Mouse (Mus musculus): ENCODE data around the gene Tssk4. TPM values are rescaled to one million over a fixed set of nuclear protein-coding genes. Genes with fewer than 3 reads are reported as not detected.
A peak's percentile ranks its signal among the peaks of the same experiment; 100 is the strongest.

Tssk4 gene
- polyA plus RNA-seq, 1 experiment, result 1.1 TPM

DNA sequence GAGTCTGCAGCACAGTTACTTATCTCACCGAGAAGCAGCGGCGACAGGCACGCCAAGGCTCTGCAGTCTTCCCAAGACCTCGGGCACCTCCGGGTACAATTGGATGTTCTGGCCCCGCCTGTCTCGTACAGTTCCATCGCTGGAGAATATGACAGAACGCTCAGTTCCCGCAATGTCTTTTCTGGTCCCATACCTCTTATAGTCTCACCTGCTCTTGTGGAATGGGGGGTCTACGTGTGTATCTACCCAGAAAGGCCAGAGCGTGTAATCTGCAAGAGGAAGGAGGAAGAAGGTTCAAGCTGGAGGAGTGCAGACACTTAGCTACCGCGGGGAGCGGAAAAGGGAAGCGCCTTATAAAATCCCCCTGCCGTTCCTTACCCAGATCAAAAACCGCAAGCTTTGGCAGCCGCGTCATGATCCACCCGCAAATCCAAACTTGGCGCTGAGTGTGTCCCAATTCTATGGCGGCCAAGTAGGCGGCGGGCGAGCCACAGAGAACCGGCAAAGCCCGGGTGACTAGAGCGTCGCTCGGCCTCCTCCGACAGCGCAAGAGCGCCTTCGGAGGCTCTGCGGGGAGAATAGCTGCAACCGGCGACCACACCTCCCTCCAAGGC lies 10.1 kb downstream of the Tssk4 start, which contains the start of gene Mdp1:
TSS of gene Mdp1 (minus strand) at position 549 of the 614 bp plus-strand sequence.
- peak within 1 kb of the TSS; percentile 71 for H3K27ac ChIP-seq (ENCODE audit: insufficient read depth, low read depth, low read length)
- peak; percentile 60 for TF ChIP-seq CTCF (IDR thresholded peaks at IDR 0.05; ENCODE audit: extremely low read depth, insufficient read length, insufficient replicate concordance, low read depth, low read length)
- no peak; the same call in 1 of the 2 replicates for TF ChIP-seq POLR2A (IDR thresholded peaks at IDR 0.05; ENCODE audit: low read depth, low read length)
- H3K27me3 ChIP-seq (ENCODE audit: control insufficient read depth, insufficient read depth, low read length), result no peaks in the 10 kb centered on the region
- WGBS, result under 1% methylated on average over 39 of the region's 39 CpGs
- peak within 1 kb of the TSS; percentile 87 for H3K4me3 ChIP-seq (ENCODE audit: low read depth, low read length)
- H3K4me1 ChIP-seq (ENCODE audit: control insufficient read depth, insufficient read depth, insufficient read length, low read length), result peaks cover 13% of the 10 kb centered on the region
- H3K36me3 ChIP-seq (ENCODE audit: control insufficient read depth, insufficient read depth, low read length), result peaks cover 9% of the 10 kb centered on the region

- TF ChIP-seq POLR2A (IDR thresholded peaks at IDR 0.05; ENCODE audit: low read depth, low read length), result no peak
- no peak for TF ChIP-seq CTCF (IDR thresholded peaks at IDR 0.05; ENCODE audit: extremely low read depth, insufficient read length, insufficient replicate concordance, low read depth, low read length)
- H3K36me3 ChIP-seq (ENCODE audit: control insufficient read depth, insufficient read depth, low read length), result peaks cover 9% of the 10 kb centered on the region
- H3K27me3 ChIP-seq (ENCODE audit: control insufficient read depth, insufficient read depth, low read length), result no peaks in the 10 kb centered on the region
- H3K27ac ChIP-seq (ENCODE audit: insufficient read depth, low read depth, low read length), result no peak overlapping the region
- 58% methylated on average over 2 of the region's 2 CpGs for WGBS
- H3K4me1 ChIP-seq (ENCODE audit: control insufficient read depth, insufficient read depth, insufficient read length, low read length), result peaks cover 13% of the 10 kb centered on the region
- H3K4me3 ChIP-seq (ENCODE audit: low read depth, low read length), result no peak overlapping the region
Measured at GRCm38 (mm10) chr14:55660636-55661035, 10.7 kb downstream of the Tssk4 start.

GRCm38 (mm10) chr14:55671486-55671832 lies 21.5 kb downstream of the Tssk4 start:
- TF ChIP-seq POLR2A (IDR thresholded peaks at IDR 0.05; ENCODE audit: low read depth, low read length) (no peak), CTCF (IDR thresholded peaks at IDR 0.05; ENCODE audit: extremely low read depth, insufficient read length, insufficient replicate concordance, low read depth, low read length) (no peak)
- under 1% methylated on average over 12 of the region's 12 CpGs for WGBS
- Histone ChIP-seq H3K36me3 (ENCODE audit: control insufficient read depth, insufficient read depth, low read length) (peaks cover 12% of the 10 kb centered on the region), H3K27me3 (ENCODE audit: control insufficient read depth, insufficient read depth, low read length) (no peaks in the 10 kb centered on the region), H3K4me1 (ENCODE audit: control insufficient read depth, insufficient read depth, insufficient read length, low read length) (peaks cover 2% of the 10 kb centered on the region), H3K27ac (ENCODE audit: insufficient read depth, low read depth, low read length) (no peak overlapping the region), H3K4me3 (ENCODE audit: low read depth, low read length) (peak overlapping the region; percentile 83)

DNA sequence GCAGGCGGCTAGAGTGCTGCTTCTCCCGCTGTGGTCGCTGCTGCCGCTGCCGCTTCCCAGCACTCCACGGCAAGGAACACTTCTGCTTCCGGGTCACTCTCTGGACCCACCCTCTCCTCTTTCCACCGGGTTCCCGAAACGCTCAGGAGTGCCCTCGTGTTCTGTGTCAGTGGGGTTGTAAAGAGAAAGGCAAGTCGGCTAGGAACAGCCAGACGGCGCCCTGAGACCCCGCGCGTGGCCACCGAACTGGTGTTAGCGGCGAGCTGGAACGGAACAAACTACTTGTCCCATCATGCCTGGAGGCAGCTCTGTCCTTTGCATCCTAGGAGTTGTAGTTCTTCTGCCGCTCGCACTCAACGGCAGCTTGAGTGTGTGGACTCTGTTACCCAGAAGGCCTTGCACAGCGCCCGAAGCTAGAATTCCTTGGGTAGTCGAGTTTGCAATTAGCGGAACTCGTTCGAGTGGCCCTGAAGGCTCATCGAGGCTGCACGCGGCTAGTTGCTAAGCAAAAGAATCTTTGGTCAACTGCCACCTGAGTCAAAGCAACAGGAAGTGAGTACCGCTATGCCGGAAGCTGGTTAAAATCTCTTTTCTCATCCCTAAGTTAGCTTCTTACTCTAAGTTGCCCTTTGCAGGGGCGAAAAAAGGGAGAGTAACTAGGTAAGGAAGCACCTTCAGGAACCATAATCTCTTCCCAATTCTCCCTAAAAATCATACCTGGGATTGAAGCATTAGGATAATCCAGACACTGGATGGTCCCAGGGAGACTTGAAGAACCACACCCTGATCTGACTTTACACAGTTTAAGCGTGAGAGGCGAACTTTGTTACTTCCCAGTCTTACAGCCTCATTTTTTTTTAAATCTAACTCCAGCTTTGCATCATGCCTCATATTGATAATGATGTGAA lies 22.1 kb downstream of the Tssk4 start, which contains the start of the genes Gmpr2 and Nedd8:
TSS of gene Gmpr2 (plus strand) at position 109 of the 908 bp plus-strand sequence.
TSS of gene Nedd8 (minus strand) at position 292 of the 908 bp plus-strand sequence.
- Histone ChIP-seq H3K27ac (ENCODE audit: insufficient read depth, low read depth, low read length) (peak within 1 kb of the TSS; percentile 85), H3K27me3 (ENCODE audit: control insufficient read depth, insufficient read depth, low read length) (no peaks in the 10 kb centered on the region), H3K4me3 (ENCODE audit: low read depth, low read length) (peak within 1 kb of the TSS; percentile 83), H3K36me3 (ENCODE audit: control insufficient read depth, insufficient read depth, low read length) (peaks cover 15% of the 10 kb centered on the region), H3K4me1 (ENCODE audit: control insufficient read depth, insufficient read depth, insufficient read length, low read length) (peaks cover 2% of the 10 kb centered on the region)
- under 1% methylated on average over 38 of the region's 38 CpGs for WGBS
- TF ChIP-seq CTCF (IDR thresholded peaks at IDR 0.05; ENCODE audit: extremely low read depth, insufficient read length, insufficient replicate concordance, low read depth, low read length), result no peak
- TF ChIP-seq POLR2A (IDR thresholded peaks at IDR 0.05; ENCODE audit: low read depth, low read length), result peak; percentile 14; the same call in 1 of the 2 replicates

GRCm38 (mm10) chr14:55672741-55673060 lies 22.7 kb downstream of the Tssk4 start:
- peaks cover 2% of the 10 kb centered on the region for H3K4me1 ChIP-seq (ENCODE audit: control insufficient read depth, insufficient read depth, insufficient read length, low read length)
- TF ChIP-seq POLR2A (IDR thresholded peaks at IDR 0.05; ENCODE audit: low read depth, low read length), result no peak
- TF ChIP-seq CTCF (IDR thresholded peaks at IDR 0.05; ENCODE audit: extremely low read depth, insufficient read length, insufficient replicate concordance, low read depth, low read length), result no peak
- peak overlapping the region; percentile 80; the same call in 1 of the 2 replicates for H3K27ac ChIP-seq (ENCODE audit: insufficient read depth, low read depth, low read length)
- H3K4me3 ChIP-seq (ENCODE audit: low read depth, low read length), result no peak overlapping the region
- peaks cover 18% of the 10 kb centered on the region for H3K36me3 ChIP-seq (ENCODE audit: control insufficient read depth, insufficient read depth, low read length)
- H3K27me3 ChIP-seq (ENCODE audit: control insufficient read depth, insufficient read depth, low read length), result no peaks in the 10 kb centered on the region
- 52% methylated on average over 7 of the region's 7 CpGs for WGBS

DNA sequence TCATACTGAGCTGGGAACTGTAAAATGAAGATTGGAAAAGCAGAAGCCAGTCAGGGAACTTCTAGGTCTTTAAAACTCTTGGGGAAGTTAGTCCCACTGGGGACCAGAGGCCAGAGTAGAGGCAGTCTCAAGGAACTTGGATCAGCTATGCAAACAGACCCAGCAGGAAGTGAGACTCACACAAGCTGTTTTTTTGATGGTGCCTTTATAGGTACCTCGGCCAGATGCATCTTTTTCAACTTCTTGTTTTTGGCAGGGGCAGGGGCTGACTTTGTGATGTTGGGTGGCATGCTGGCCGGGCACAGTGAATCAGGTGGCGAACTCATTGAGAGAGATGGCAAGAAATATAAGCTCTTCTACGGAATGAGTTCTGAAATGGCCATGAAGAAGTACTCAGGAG lies 27.6 kb downstream of the Tssk4 start:
- peaks cover 39% of the 10 kb centered on the region for H3K36me3 ChIP-seq (ENCODE audit: control insufficient read depth, insufficient read depth, low read length)

More for the DNA sequence above, 27.6 kb downstream of the Tssk4 start:
- no peak for TF ChIP-seq CTCF (IDR thresholded peaks at IDR 0.05; ENCODE audit: extremely low read depth, insufficient read length, insufficient replicate concordance, low read depth, low read length)
- no peak for TF ChIP-seq POLR2A (IDR thresholded peaks at IDR 0.05; ENCODE audit: low read depth, low read length)
- H3K27me3 ChIP-seq (ENCODE audit: control insufficient read depth, insufficient read depth, low read length), result no peaks in the 10 kb centered on the region
- 78% methylated on average over 4 of the region's 4 CpGs for WGBS
- H3K4me3 ChIP-seq (ENCODE audit: low read depth, low read length), result no peak overlapping the region
- H3K27ac ChIP-seq (ENCODE audit: insufficient read depth, low read depth, low read length), result no peak overlapping the region
- H3K4me1 ChIP-seq (ENCODE audit: control insufficient read depth, insufficient read depth, insufficient read length, low read length), result peaks cover 2% of the 10 kb centered on the region

Data from small intestine, adult 2 months (tissue).